Mouse (Mus musculus): ENCODE measurements around the gene Tmem117.

DNA sequence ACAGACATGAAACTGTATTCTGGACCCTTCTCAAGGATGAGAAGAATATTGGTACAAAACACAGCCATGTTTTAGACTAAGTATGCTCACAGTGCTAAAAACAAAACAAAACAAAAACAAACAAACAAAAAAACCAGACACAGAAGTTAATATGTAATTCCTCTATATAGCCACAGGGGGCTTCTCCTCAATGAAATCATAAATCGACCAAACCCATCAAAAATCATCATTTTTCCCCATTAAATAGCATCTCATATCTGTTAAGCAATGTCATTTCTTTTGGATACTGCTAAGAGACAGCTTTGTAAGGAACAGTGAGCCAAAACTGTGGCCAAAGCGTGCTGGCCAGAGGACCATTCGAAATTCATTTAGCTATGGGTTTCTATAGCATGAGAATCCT is 206.6 kb downstream of the Tmem117 start:
- no peak for TF ChIP-seq POLR2A (IDR thresholded peaks at IDR 0.05; ENCODE audit: borderline replicate concordance, extremely low read depth, low read depth, low read length)
- TF ChIP-seq CTCF (IDR thresholded peaks at IDR 0.05; ENCODE audit: insufficient read depth, low read length) = no peak
